Mouse (Mus musculus) MEL (cell line): ENCODE measurements around the gene Sox5.

Experiments used
- BHLHE40 ChIP-seq: IDR thresholded peaks from 2 replicates; pipeline ENCODE4 v1.6.1; 2012; ENCODE audit warnings: low read depth, mild to moderate bottlenecking, inconsistent platforms, low read length, improper control_type of control experiment, borderline replicate concordance
- CHD1 ChIP-seq: IDR thresholded peaks from 2 replicates; pipeline ENCODE4 v1.6.1; 2012; ENCODE audit warnings: low read depth, mild to moderate bottlenecking, inconsistent platforms, low read length, improper control_type of control experiment
- CTCF ChIP-seq, 3 experiments: IDR thresholded peaks in 2 of 3; conservative IDR thresholded peaks in 1 of 3; 2 replicates each; pipeline ENCODE4 v1.5.1; 2011 to 2012; ENCODE audit warnings: low read length in 3 of 3, low read depth in 2 of 3, mild to moderate bottlenecking in 2 of 3, improper control_type of control experiment in 1 of 3, inconsistent platforms in 1 of 3, mixed read lengths in 1 of 3, moderate library complexity in 1 of 3; ENCODE audit not compliant: control insufficient read depth in 1 of 3, insufficient read depth in 1 of 3, poor library complexity in 1 of 3, severe bottlenecking in 1 of 3
- KAT2A ChIP-seq: conservative IDR thresholded peaks from 2 replicates; pipeline ENCODE4 v1.6.1; 2012; ENCODE audit warnings: low read depth, low read length, improper control_type of control experiment, inconsistent platforms
- NELFE ChIP-seq: IDR thresholded peaks from 2 replicates; pipeline ENCODE4 v1.6.1; 2011; ENCODE audit warnings: low read depth, low read length, improper control_type of control experiment
- POLR2A ChIP-seq, 2 experiments: IDR thresholded peaks; 2 replicates each; pipeline ENCODE4 v1.6.1; 2011 to 2012; ENCODE audit warnings: low read length in 2 of 2, mild to moderate bottlenecking in 2 of 2, control low read depth in 1 of 2, improper control_type of control experiment in 1 of 2, low read depth in 1 of 2, moderate library complexity in 1 of 2; ENCODE audit not compliant: control insufficient read depth in 1 of 2, insufficient read depth in 1 of 2, poor library complexity in 1 of 2
- TAL1 ChIP-seq: IDR thresholded peaks from 2 replicates; pipeline ENCODE4 v1.6.1; 2012; ENCODE audit warnings: mild to moderate bottlenecking, inconsistent platforms, low read length, moderate library complexity, mixed read lengths
- UBTF ChIP-seq: IDR thresholded peaks from 2 replicates; pipeline ENCODE4 v1.6.1; 2012; ENCODE audit warnings: low read depth, mild to moderate bottlenecking, inconsistent platforms, low read length, improper control_type of control experiment, moderate library complexity, borderline replicate concordance; ENCODE audit not compliant: insufficient read depth
- ZC3H11A ChIP-seq: IDR thresholded peaks from 2 replicates; pipeline ENCODE4 v1.6.1; 2012; ENCODE audit warnings: low read depth, mild to moderate bottlenecking, inconsistent platforms, low read length, improper control_type of control experiment

DNA sequence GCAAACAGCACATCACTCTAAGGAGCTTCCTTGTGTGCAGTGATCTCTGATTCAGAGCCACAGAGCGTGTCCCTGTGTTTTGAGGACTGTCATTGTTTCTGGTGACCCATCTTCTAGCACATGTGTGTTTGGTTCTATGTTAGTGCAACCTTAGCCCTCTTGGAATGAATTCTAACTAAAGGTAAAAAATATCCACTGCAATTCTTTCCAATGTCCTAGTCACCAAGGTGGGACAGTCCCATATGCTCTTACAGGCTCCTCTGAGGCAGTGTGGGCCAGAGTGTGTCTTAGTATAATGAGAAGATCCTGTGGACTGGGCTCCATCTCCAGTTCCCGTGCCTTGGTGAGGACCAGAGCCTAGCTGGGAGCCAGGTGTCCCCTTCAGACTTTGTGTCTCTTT lies 748.6 kb downstream of the Sox5 start:
- TF ChIP-seq TAL1 (no peak), CHD1 (no peak), NELFE (no peak), KAT2A (no peak), CTCF (IDR thresholded peaks at IDR 0.05 in 2 of 3, conservative IDR thresholded peaks at IDR 0.05 in 1 of 3; ENCODE audit: control insufficient read depth in 1 of 3, insufficient read depth in 1 of 3, low read depth in 2 of 3, low read length in 3 of 3, poor library complexity in 1 of 3, severe bottlenecking in 1 of 3) (no peak), POLR2A (IDR thresholded peaks at IDR 0.05; ENCODE audit: control insufficient read depth in 1 of 2, insufficient read depth in 1 of 2, low read depth in 1 of 2, low read length in 2 of 2, poor library complexity in 1 of 2) (no peak), UBTF (no peak), BHLHE40 (no peak), ZC3H11A (no peak)
